Mouse (Mus musculus) ES-E14 (cell line): Measurements from ENCODE around the gene Ubox5.

Source experiments
- CHD2 ChIP-seq: IDR thresholded peaks from 2 replicates; pipeline ENCODE4 v1.6.1; 2014; ENCODE audit warnings: mild to moderate bottlenecking, low read depth, low read length, inconsistent platforms
- HCFC1 ChIP-seq: IDR thresholded peaks from 2 replicates; pipeline ENCODE4 v1.6.1; 2012; ENCODE audit warnings: low read length, inconsistent platforms, borderline replicate concordance; ENCODE audit not compliant: insufficient read depth
- ZC3H11A ChIP-seq: IDR thresholded peaks from 2 replicates; pipeline ENCODE4 v1.6.1; 2012; ENCODE audit warnings: low read depth, mild to moderate bottlenecking, inconsistent platforms, low read length, borderline replicate concordance

- TF ChIP-seq HCFC1 (no peak), ZC3H11A (no peak), CHD2 (no peak)
Observed at GRCm38 (mm10) chr2:130663342-130663741, 33.5 kb upstream of the Ubox5 start.
